Mouse (Mus musculus) olfactory bulb, adult 2 months (tissue): Measurements from ENCODE around the gene Atg13. TPM values are rescaled to one million over a fixed set of nuclear protein-coding genes. Genes with fewer than 3 reads are reported as not detected.

Experiments used
- H3K27ac ChIP-seq: fragments of 200-500 bp; 2 replicates; pipeline ENCODE4 v1.5.1; 2012; ENCODE audit warnings: low read depth, low read length; ENCODE audit not compliant: insufficient read depth
- H3K4me1 ChIP-seq: fragments of 200-500 bp; 2 replicates; pipeline ENCODE4 v1.6.1; 2012; ENCODE audit warnings: low read length; ENCODE audit not compliant: control insufficient read depth, insufficient read depth
- H3K4me3 ChIP-seq: fragments of 200-500 bp; 2 replicates; pipeline ENCODE4 v1.5.1; 2012; ENCODE audit warnings: mild to moderate bottlenecking, low read depth, low read length, moderate library complexity; ENCODE audit not compliant: insufficient read depth
- CTCF ChIP-seq: fragments of 200-500 bp; IDR thresholded peaks from 2 replicates; pipeline ENCODE4 v1.5.1; 2012; ENCODE audit warnings: low read depth, mild to moderate bottlenecking, low read length, moderate library complexity; ENCODE audit not compliant: insufficient read depth
- POLR2A ChIP-seq: fragments of 200-500 bp; IDR thresholded peaks from 2 replicates; pipeline ENCODE4 v1.6.1; 2012; ENCODE audit warnings: mild to moderate bottlenecking, low read depth, low read length, moderate library complexity; ENCODE audit not compliant: insufficient read depth
- WGBS: fragments of 180-500 bp; shearing (Covaris S2); methylation state at CpG from one replicate; pipeline ENCODE4 v1.1.7; 2018; 5-methylcytosine and 5-hydroxymethylcytosine counted together
- polyA plus RNA-seq: library from polyadenylated mRNA; stranded (reverse); fragments of >200 nt; gene quantifications from 2 replicates; pipeline ENCODE4 v1.2.4, GENCODE M21; 2012; ENCODE audit warnings: low replicate concordance; ENCODE audit not compliant: missing spikeins, insufficient read depth, insufficient read length

The Atg13 gene
- polyA plus RNA-seq, 1 experiment = not detected

DNA sequence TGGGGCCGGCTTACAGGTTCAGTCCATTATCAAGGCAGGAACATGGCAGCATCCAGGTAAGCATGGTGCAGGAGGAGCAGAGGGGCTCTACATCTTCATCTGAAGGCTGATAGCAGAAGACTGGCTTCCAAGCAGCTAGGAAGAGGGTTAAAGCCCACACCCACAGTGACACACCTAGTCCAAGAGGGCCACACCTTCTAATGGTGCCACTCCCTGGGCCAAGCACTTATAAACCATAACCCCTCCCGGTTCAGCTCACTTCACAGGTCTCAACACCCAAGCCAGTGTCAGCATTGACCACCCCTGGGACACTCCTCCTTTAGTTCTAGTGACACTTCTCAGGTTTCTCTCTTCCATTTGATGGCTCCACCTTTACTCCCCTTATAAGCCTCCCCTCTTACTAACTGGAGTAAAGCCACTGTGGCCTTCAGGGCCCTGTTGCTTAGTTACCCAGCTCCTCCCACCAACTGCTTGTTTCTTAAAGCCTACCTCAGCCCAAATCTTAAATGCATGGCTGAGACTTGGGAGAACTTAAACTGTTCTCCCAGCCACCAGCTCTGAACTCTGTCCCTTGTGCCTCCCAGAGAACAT is 67.5 kb downstream of the Atg13 start:
- H3K27ac ChIP-seq = no peak overlapping the region
- no peak for TF ChIP-seq POLR2A
- TF ChIP-seq CTCF = no peak
- 91% methylated on average over 2 of the region's 2 CpGs for WGBS
- H3K4me1 ChIP-seq = peaks cover 7% of the 10 kb centered on the region
- no peak overlapping the region for H3K4me3 ChIP-seq

DNA sequence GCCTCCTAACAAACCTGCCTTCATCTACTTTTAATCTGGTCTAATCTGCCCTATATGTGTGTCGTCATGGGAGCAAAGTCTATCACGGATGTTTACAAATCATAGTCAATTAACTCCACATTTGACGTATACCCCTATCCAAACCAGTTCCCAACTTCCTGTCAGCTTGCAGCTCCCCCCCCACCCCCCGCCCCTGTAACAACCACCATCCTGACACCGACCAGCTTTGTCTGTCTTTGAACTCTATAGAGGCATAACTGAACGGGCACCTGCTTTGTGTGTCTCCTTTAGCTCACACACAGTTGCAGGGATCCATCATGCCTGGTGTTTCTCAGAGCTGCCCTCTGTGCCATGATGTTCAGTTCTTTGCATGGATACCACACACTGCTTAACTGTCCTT is 71.4 kb downstream of the Atg13 start:
- H3K4me1 ChIP-seq = no peaks in the 10 kb centered on the region
- no peak overlapping the region for H3K27ac ChIP-seq
- no peak overlapping the region for H3K4me3 ChIP-seq
- TF ChIP-seq POLR2A (no peak), CTCF (no peak)
- 78% methylated on average over 6 of the region's 6 CpGs for WGBS

DNA sequence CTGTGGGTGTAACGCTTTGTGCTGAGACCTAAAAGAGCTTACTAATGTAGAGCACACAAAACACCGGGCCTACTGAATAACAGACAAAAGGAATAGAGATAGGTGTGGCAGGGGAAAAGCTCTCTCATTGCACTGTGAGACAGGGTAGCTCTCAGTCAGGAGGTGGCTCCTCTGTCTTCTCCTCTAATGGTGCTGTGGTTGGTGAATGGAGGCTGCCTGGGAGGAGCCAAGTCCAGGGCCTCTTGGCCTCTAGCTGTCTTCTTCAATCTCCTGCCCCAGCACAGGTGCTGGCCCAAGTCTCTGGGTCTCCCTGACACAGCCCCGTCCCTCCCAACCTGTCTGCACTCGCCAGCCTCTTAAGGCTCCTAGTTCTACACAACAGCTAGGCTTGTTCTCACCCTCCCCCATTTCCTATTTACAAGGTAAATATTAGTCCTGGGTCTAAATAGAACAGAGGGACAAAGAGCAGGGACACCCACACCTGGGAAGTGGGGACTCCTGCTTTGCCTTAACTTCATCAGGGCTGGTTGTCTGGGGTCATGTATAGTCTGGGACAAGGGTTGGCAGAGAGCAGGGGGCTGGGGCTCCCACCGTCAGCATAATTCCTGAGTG is 73.5 kb downstream of the Atg13 start:
- Histone ChIP-seq H3K4me3 (no peak overlapping the region), H3K27ac (no peak overlapping the region), H3K4me1 (no peaks in the 10 kb centered on the region)
- 78% methylated on average over 5 of the region's 5 CpGs for whole genome bisulfite sequencing
- TF ChIP-seq CTCF (no peak), POLR2A (no peak)

DNA sequence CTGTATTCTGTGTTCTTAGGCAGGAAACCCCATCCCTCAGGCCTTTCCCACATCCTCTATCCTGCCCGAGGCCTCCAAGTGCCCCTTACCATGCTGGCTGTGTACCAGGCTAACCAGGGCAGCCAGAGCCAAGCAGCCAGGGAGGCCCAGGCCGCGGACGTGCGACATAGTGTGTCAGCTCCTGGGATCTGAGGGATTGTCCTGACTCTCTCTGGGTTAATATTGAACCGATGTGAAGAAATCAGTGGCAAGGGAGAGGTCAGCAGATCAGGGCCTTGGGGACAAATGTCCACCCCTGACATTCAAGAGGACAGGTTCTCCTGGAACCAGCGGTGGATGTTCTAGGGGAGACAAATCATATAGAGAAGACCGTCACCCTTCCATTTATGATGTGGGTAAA is 74.1 kb downstream of the Atg13 start, which contains the start of gene F2:
Gene F2 (minus strand): TSS at position 186 of the 400 bp plus-strand sequence.
- Histone ChIP-seq H3K27ac (no peak within 1 kb of the TSS), H3K4me1 (no peaks in the 10 kb centered on the region), H3K4me3 (no peak within 1 kb of the TSS)
- 87% methylated on average over 8 of the region's 8 CpGs for WGBS
- TF ChIP-seq POLR2A (no peak), CTCF (no peak)

DNA sequence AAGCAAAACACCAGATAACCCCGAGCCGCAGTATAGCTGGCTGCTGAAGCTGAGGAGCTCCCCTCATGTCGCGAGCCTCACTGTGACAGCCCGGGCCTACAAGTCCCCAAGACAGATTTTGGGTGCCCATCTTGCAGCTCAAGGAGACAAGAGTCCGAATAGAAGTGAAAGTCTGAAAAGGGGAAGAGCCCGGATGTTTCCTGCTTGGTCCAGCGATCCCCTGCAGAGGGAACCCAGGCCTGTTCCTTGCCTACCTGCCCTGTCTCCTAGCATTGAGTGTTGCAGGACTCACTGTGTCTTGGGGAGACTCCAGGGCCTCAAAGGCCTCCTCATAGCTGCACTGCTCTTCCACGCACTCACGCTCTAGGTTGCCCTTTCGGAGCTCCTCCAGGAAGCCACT is 74.9 kb downstream of the Atg13 start:
- 89% methylated on average over 11 of the region's 11 CpGs for WGBS

DNA sequence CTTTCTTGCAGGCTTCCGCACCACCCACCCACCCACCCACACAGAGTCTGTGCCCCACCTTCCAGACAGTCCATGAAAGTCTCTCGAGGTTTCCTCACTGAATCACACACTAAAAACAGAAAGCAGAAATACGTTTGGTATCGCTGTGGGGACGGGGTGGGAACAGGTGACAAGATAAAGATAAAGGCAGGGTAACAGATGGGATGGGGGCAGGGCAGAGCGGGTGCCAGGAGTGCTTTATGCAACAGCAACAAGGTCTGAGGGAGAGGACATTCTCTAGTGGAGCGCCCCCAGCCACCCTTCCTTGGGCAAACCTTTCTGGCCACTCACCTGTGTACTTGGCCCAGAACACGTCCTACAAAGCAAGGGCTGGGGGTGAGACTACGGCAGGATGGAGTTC is 75.5 kb downstream of the Atg13 start:
- no peak overlapping the region for H3K4me3 ChIP-seq
- H3K27ac ChIP-seq = no peak overlapping the region
- 78% methylated on average over 9 of the region's 9 CpGs for WGBS
- 0 out of 2 replicates have a peak, but pooled peaks cover 2% of the 10 kb centered on the region for H3K4me1 ChIP-seq
- no peak for TF ChIP-seq CTCF
- TF ChIP-seq POLR2A = no peak

More for the DNA sequence above, 74.9 kb downstream of the Atg13 start:
- TF ChIP-seq POLR2A (no peak), CTCF (no peak)
- Histone ChIP-seq H3K4me1 (no peaks in the 10 kb centered on the region), H3K4me3 (no peak overlapping the region), H3K27ac (no peak overlapping the region)

DNA sequence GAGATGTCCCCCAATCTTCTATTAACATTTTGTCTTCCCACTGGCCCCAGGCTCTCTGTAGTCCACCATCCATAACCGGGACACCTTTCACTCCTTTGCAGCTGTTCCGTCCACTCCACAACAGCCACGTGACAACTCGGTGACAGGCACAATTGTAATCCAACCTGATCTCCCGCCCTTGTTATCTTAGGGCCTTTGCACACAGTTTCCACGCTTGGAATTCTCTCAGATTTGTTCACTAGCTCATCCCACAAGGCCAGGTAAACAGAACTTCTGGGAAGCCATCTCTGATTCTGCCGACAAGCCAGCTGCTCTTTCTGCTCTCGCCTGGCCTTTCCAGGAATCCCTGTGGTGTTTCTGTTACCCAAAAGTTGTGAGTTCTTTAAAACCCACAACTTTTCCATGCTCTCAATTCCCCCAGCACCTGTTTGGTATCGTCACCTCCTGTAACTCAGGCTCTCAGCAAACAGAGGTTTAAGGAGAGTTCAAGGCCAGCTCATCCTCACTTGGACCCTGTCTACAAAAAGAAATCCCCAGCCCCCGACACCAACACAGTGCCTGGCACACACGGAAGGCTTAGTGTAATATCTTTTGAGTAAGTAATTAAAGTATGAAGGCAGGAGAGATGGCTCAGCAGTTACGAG is 76.9 kb downstream of the Atg13 start:
- Histone ChIP-seq H3K4me3 (no peak overlapping the region), H3K27ac (no peak overlapping the region), H3K4me1 (0 out of 2 replicates have a peak, but pooled peaks cover 4% of the 10 kb centered on the region)
- no peak for TF ChIP-seq CTCF
- TF ChIP-seq POLR2A = no peak
- 81% methylated on average over 12 of the region's 12 CpGs for WGBS

DNA sequence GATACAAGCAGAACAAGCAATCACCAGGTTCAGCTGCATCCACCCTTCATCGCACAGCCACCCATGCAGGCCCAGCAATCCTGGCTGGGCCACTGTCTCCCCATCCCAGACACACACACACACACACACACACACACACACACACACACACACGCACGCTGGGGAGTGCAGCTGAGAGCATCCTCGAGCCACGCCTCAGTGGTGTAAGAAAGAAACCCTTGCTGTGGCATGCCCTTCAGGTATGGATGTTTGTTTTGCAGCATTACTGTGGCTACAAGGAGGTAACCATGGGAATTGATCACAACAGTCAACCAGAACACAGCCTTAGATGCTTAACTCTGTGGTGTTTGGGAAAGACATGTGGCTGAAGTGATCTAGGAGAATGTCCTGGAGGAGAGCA is 78.1 kb downstream of the Atg13 start:
- 88% methylated on average over 5 of the region's 5 CpGs for WGBS
- H3K4me3 ChIP-seq = no peak overlapping the region
- 0 out of 2 replicates have a peak, but pooled peaks cover 4% of the 10 kb centered on the region for H3K4me1 ChIP-seq
- H3K27ac ChIP-seq = no peak overlapping the region
- TF ChIP-seq CTCF (no peak), POLR2A (no peak)

DNA sequence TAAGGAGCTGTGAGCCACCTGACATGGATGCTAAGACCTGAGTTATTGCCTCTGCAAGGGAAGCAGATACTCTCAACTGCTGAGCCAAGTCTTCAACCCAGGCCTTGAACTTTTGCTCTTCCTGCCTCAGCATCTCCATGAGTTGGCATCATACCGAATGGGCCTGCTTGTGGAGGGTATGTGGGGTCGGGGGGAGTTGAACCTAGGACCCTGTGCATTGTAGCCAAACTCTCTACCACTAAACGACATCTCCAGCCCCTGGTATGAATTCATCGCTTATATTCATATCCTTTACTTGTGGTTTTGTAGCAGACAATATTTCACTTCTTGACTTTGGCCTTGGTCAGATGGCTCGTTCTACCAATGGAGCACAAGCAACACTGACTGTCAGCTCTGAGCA is 78.5 kb downstream of the Atg13 start:
- Histone ChIP-seq H3K4me3 (no peak overlapping the region), H3K4me1 (0 out of 2 replicates have a peak, but pooled peaks cover 4% of the 10 kb centered on the region), H3K27ac (no peak overlapping the region)
- WGBS = 83% methylated on average over 5 of the region's 5 CpGs
- no peak for TF ChIP-seq POLR2A
- TF ChIP-seq CTCF = no peak
